Mouse (Mus musculus): ENCODE measurements around the gene Scaf4.

- TF ChIP-seq CTCF (IDR thresholded peaks at IDR 0.05; ENCODE audit: extremely low read depth, insufficient read depth, low read length) (no peak), POLR2A (IDR thresholded peaks at IDR 0.05; ENCODE audit: extremely low read depth, insufficient read depth, low read length) (no peak)
Observed at GRCm38 (mm10) chr16:90264021-90264420, 20.3 kb downstream of the Scaf4 start.

Measured in cortical plate, adult 2 months (tissue).